Mouse (Mus musculus): ENCODE measurements around the gene Gimap8. TPM values are rescaled to one million over a fixed set of nuclear protein-coding genes. Genes with fewer than 3 reads are reported as not detected.

Gene Gimap8
- total and polyA plus RNA-seq, 3 experiments: not detected

DNA sequence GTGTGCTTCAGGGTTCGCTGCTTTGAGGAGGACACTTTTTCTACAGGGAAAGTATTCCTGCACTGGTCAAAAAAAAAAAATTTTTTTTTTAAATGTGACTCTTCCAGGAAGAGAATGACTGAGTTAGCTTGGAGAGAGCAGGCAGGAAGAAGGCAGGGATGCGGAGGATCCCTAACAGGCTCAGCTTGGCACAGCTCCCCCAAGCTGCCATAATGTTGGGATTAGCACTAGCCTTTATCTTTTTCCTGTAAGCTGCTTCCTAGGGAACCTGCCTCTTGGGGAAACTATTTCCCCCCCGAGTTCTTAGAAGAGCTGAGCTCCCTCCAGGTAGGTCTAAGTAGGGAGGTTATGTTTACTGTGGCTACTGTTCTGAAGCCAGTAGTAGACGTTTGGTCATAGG, 37.8 kb downstream of the Gimap8 start:
- TF ChIP-seq E2F4 (IDR thresholded peaks at IDR 0.05; ENCODE audit: borderline replicate concordance, low read depth, low read length): no peak
- no peak for TF ChIP-seq RCOR1 (IDR thresholded peaks at IDR 0.05; ENCODE audit: low read depth, low read length)
- TF ChIP-seq POLR2AphosphoS2 (IDR thresholded peaks at IDR 0.05; ENCODE audit: low read length): no peak
- TF ChIP-seq ZMIZ1 (IDR thresholded peaks at IDR 0.05; ENCODE audit: low read depth, low read length): no peak
- no peak for TF ChIP-seq TAL1 (IDR thresholded peaks at IDR 0.05; ENCODE audit: low read length)
- TF ChIP-seq NELFE (IDR thresholded peaks at IDR 0.05; ENCODE audit: low read depth, low read length): no peak
- no peak for TF ChIP-seq ZC3H11A (IDR thresholded peaks at IDR 0.05; ENCODE audit: low read depth, low read length)
- TF ChIP-seq GATA1 (IDR thresholded peaks at IDR 0.05; ENCODE audit: low read depth, low read length): no peak
- TF ChIP-seq USF2 (IDR thresholded peaks at IDR 0.05; ENCODE audit: borderline replicate concordance in 1 of 2, insufficient read depth in 1 of 2, low read depth in 1 of 2, low read length in 2 of 2): no peak
- TF ChIP-seq CHD1 (IDR thresholded peaks at IDR 0.05; ENCODE audit: low read depth, low read length): no peak
- no peak for TF ChIP-seq SIN3A (IDR thresholded peaks at IDR 0.05; ENCODE audit: low read length)
- TF ChIP-seq SMC3 (IDR thresholded peaks at IDR 0.05; ENCODE audit: low read depth, low read length): no peak
- no peak for TF ChIP-seq RAD21 (IDR thresholded peaks at IDR 0.05; ENCODE audit: low read depth, low read length)
- no peak for TF ChIP-seq POLR2AphosphoS5 (IDR thresholded peaks at IDR 0.05; ENCODE audit: borderline replicate concordance, low read depth, low read length)
- TF ChIP-seq EP300 (IDR thresholded peaks at IDR 0.05; ENCODE audit: low read depth in 1 of 2, low read length in 2 of 2): no peak
- TF ChIP-seq TCF12 (IDR thresholded peaks at IDR 0.05; ENCODE audit: low read depth, low read length): no peak
- no peaks in the 10 kb centered on the region for H3K4me1 ChIP-seq (ENCODE audit: control insufficient read depth in 1 of 2, insufficient read depth in 2 of 2, low read length in 2 of 2)

DNA sequence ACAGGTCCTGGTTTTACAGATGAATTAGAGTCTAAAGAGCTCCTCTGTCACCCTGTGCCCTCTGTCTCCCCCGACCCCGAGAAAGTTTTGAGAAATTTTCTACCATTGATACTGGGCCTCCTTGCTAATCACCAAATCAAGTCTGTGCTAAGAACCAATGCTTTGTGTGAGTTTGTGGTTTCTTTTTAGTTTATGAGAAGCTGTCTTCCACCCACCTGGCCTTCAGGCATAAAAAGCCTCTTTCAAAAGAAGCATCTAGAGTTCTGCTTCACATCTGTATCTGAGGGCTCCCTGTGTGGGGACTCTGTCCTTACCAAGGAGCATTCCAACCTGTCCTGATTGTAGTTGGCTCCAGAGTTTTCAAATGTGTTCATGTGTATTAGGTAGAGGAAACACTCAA, 38.2 kb downstream of the Gimap8 start:
- Histone ChIP-seq H3K4me1 (ENCODE audit: control insufficient read depth in 1 of 2, insufficient read depth in 2 of 2, low read length in 2 of 2) (no peaks in the 10 kb centered on the region), H3K9me3 (replicated peaks; ENCODE audit: insufficient read depth, low read length) (no peaks in the 10 kb centered on the region), H3K4me3 (ENCODE audit: control insufficient read depth in 1 of 2, insufficient read depth in 1 of 2, low read depth in 2 of 2, low read length in 2 of 2) (no peak overlapping the region), H3K27ac (ENCODE audit: control insufficient read depth, low read depth, low read length) (no peak overlapping the region), H3K79me2 (ENCODE audit: control insufficient read depth, insufficient read depth, low read length, poor library complexity) (no peaks in the 10 kb centered on the region), H3K27me3 (ENCODE audit: control insufficient read depth in 1 of 2, insufficient read depth in 2 of 2, low read length in 2 of 2) (peaks cover 0 to 1% of the 10 kb centered on the region in 2 experiments; a peak in 1 of 4 replicates), H3K9ac (ENCODE audit: control insufficient read depth, low read depth, low read length, poor library complexity, severe bottlenecking) (no peak overlapping the region), H3K36me3 (ENCODE audit: control insufficient read depth in 1 of 2, insufficient read depth in 2 of 2, low read length in 2 of 2) (no peaks in the 10 kb centered on the region)
- no peak for DNase-seq (ENCODE audit: low read depth, low spot score)
- TF ChIP-seq ZNF384 (IDR thresholded peaks at IDR 0.05; ENCODE audit: low read depth, low read length) (no peak), CTCF (IDR thresholded peaks at IDR 0.05 in 2 of 3, conservative IDR thresholded peaks at IDR 0.05 in 1 of 3; ENCODE audit: control insufficient read depth in 1 of 3, insufficient read depth in 1 of 3, low read depth in 2 of 3, low read length in 3 of 3, poor library complexity in 1 of 3, severe bottlenecking in 1 of 3) (no peak), MXI1 (IDR thresholded peaks at IDR 0.05; ENCODE audit: low read depth, low read length) (no peak), USF1 (IDR thresholded peaks at IDR 0.05; ENCODE audit: low read depth, low read length) (no peak), MAFK (IDR thresholded peaks at IDR 0.05; ENCODE audit: borderline replicate concordance, low read depth, low read length) (no peak), ZKSCAN1 (IDR thresholded peaks at IDR 0.05; ENCODE audit: low read depth, low read length) (no peak), TBP (IDR thresholded peaks at IDR 0.05; ENCODE audit: low read depth, low read length) (no peak), TCF12 (IDR thresholded peaks at IDR 0.05; ENCODE audit: low read depth, low read length) (no peak), RAD21 (IDR thresholded peaks at IDR 0.05; ENCODE audit: low read depth, low read length) (no peak), ETS1 (IDR thresholded peaks at IDR 0.05; ENCODE audit: low read depth, low read length) (no peak), RCOR1 (IDR thresholded peaks at IDR 0.05; ENCODE audit: low read depth, low read length) (no peak), BHLHE40 (IDR thresholded peaks at IDR 0.05; ENCODE audit: borderline replicate concordance, low read depth, low read length) (no peak), GATA1 (IDR thresholded peaks at IDR 0.05; ENCODE audit: low read depth, low read length) (no peak)

More for the DNA sequence above, 37.8 kb downstream of the Gimap8 start:
- no peak for DNase-seq (ENCODE audit: low read depth, low spot score)
- H3K9ac ChIP-seq (ENCODE audit: control insufficient read depth, low read depth, low read length, poor library complexity, severe bottlenecking): no peak overlapping the region
- H3K9me3 ChIP-seq (replicated peaks; ENCODE audit: insufficient read depth, low read length): no peaks in the 10 kb centered on the region
- no peak overlapping the region for H3K4me3 ChIP-seq (ENCODE audit: control insufficient read depth in 1 of 2, insufficient read depth in 1 of 2, low read depth in 2 of 2, low read length in 2 of 2)
- H3K36me3 ChIP-seq (ENCODE audit: control insufficient read depth in 1 of 2, insufficient read depth in 2 of 2, low read length in 2 of 2): no peaks in the 10 kb centered on the region
- H3K79me2 ChIP-seq (ENCODE audit: control insufficient read depth, insufficient read depth, low read length, poor library complexity): no peaks in the 10 kb centered on the region
- H3K27me3 ChIP-seq (ENCODE audit: control insufficient read depth in 1 of 2, insufficient read depth in 2 of 2, low read length in 2 of 2): peaks cover 0 to 1% of the 10 kb centered on the region in 2 experiments; a peak in 1 of 4 replicates
- H3K27ac ChIP-seq (ENCODE audit: control insufficient read depth, low read depth, low read length): no peak overlapping the region
